Mouse (Mus musculus): ENCODE measurements around the gene Cacna1i. TPM values are rescaled to one million over a fixed set of nuclear protein-coding genes. Genes with fewer than 3 reads are reported as not detected.

Gene Cacna1i
- polyA plus RNA-seq, 1 experiment = not detected

DNA sequence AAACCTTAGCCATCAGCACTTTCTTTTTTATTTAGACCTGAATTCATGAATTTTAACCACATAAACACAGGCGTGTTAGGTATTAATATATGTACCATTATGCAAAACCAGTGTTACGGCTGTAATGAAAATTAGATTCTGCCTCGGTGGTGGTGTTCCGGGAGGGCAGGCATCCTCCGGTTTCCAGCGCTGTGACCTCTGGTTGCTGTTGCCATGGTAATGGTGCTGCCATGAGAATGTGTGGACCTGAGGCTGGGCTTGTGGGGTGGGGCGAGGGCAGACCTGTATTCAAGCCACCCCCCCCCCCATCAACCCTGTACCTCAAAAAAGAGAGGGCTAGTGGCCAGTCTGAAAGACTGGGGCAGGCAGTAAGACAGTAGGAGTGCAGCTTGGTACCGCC, 114.9 kb downstream of the Cacna1i start:
- Histone ChIP-seq H3K36me3 (ENCODE audit: control insufficient read depth) (no peaks in the 10 kb centered on the region), H3K27me3 (ENCODE audit: control insufficient read depth) (no peaks in the 10 kb centered on the region), H3K9me3 (ENCODE audit: control insufficient read depth, low read length) (peaks cover 7% of the 10 kb centered on the region), H3K4me3 (replicated peaks) (no peak overlapping the region), H3K4me1 (ENCODE audit: control insufficient read depth) (no peaks in the 10 kb centered on the region)
- TF ChIP-seq TAL1 (IDR thresholded peaks at IDR 0.05; ENCODE audit: low read length) (no peak), GATA1 (IDR thresholded peaks at IDR 0.05; ENCODE audit: low read length) (no peak)

DNA sequence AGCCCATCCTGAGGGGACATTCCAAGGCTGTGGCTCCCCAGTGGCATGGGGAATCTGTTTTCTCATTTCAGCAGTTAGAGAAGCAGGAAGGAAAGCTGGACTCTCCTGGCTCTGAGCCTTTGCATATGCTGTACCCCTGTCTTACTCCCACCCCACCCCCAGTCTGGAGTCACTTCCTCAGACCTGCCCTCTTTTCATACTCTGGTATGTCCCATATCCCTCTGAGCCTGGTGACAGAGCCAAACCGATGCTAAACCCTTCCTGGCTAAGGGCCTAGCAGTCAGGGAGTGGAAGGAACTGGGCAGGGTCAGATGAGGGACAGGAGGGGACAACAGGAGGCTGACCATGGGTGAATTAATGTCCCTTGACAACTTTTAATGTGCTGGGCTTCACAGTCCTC, 120.8 kb downstream of the Cacna1i start:
- H3K27me3 ChIP-seq (ENCODE audit: control insufficient read depth) = no peaks in the 10 kb centered on the region
- H3K36me3 ChIP-seq (ENCODE audit: control insufficient read depth) = no peaks in the 10 kb centered on the region
- no peak overlapping the region for H3K4me3 ChIP-seq (replicated peaks)
- no peaks in the 10 kb centered on the region for H3K4me1 ChIP-seq (ENCODE audit: control insufficient read depth)
- peaks cover 5% of the 10 kb centered on the region; the same call in 1 of the 2 replicates for H3K9me3 ChIP-seq (ENCODE audit: control insufficient read depth, low read length)
- TF ChIP-seq GATA1 (IDR thresholded peaks at IDR 0.05; ENCODE audit: low read length) (no peak), TAL1 (IDR thresholded peaks at IDR 0.05; ENCODE audit: low read length) (no peak)

DNA sequence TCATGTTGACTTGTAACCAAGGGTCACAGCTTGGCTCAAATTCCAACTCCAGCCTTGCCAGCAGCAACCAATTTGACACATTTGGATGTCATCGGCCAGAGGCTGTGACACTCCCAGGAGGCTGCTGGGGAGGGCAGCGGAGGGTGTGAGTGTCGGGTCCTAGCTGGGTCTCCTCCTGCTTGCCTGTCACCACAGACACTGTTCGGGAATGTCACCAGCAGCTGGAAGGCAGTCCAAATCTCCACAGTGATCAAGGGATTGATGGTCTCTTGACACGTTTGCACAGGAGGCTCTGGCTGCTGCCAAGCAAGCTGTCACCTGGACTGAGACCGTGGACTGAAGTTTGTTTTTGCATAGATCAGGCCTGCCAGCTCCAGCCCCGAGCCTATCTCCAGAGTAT, 123.6 kb downstream of the Cacna1i start:
- no peak overlapping the region for H3K4me3 ChIP-seq (replicated peaks)
- no peaks in the 10 kb centered on the region for H3K9me3 ChIP-seq (ENCODE audit: control insufficient read depth, low read length)
- no peaks in the 10 kb centered on the region for H3K27me3 ChIP-seq (ENCODE audit: control insufficient read depth)
- H3K4me1 ChIP-seq (ENCODE audit: control insufficient read depth) = no peaks in the 10 kb centered on the region
- TF ChIP-seq TAL1 (IDR thresholded peaks at IDR 0.05; ENCODE audit: low read length) (no peak), GATA1 (IDR thresholded peaks at IDR 0.05; ENCODE audit: low read length) (no peak)
- H3K36me3 ChIP-seq (ENCODE audit: control insufficient read depth) = no peaks in the 10 kb centered on the region

DNA sequence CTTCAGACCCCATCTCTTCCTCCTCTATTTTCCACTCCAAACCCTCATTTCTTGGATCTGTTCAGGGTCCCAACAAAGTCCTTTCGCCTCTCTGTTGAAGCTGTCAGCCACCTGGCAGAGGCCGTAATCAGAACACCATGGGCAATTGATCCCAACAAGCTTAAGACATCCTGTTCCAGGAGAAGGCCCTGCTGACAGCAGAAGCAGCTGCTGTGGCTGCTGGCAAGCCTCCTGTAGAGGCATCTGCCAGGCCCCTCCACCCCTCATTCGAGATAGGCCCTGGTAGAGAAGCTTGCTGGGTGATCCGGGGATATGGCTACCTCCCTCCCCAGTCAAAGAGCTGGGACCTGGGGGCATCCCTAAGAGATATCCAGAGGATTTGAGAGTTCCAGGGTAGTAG, 126.0 kb downstream of the Cacna1i start:
- Histone ChIP-seq H3K4me1 (ENCODE audit: control insufficient read depth) (no peaks in the 10 kb centered on the region), H3K9me3 (ENCODE audit: control insufficient read depth, low read length) (no peaks in the 10 kb centered on the region), H3K27me3 (ENCODE audit: control insufficient read depth) (no peaks in the 10 kb centered on the region), H3K4me3 (replicated peaks) (no peak overlapping the region), H3K36me3 (ENCODE audit: control insufficient read depth) (no peaks in the 10 kb centered on the region)
- TF ChIP-seq GATA1 (IDR thresholded peaks at IDR 0.05; ENCODE audit: low read length) = no peak
- TF ChIP-seq TAL1 (IDR thresholded peaks at IDR 0.05; ENCODE audit: low read length) = no peak

DNA sequence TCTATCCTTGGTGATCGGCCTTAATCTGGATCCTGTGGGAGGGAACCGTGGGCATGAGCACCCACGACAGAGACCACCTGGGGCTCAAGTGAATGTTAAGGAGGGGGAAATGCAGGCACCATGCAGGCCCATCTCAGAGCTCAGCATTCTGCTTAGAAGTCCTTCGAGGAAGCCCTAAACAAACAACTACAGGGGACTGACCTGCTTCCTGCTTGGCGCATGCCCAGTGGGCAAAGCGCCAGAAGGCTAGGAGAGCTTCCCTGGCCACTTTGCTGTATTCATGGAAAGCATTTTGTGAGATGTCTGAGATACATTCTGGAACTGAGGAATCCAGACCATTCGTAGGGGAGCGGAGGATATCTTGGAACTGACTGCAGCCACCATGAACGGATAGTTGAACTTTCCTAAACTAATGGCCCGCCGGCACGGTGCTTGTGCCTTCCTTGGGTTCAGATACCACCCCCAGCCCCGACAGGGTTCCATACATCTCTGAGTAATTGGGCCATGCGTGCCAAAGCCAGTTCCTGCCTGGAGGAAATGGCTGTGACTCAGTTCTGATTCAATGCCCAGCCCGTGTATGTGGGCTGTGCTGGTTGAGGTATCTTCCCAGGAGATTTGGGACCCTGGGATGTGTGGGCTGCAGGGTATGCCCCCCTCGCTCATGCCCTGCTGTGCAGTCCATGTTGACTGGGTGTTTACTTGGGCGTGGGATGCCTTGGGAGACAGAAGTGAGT, 127.1 kb downstream of the Cacna1i start:
- Histone ChIP-seq H3K9me3 (ENCODE audit: control insufficient read depth, low read length) (no peaks in the 10 kb centered on the region), H3K36me3 (ENCODE audit: control insufficient read depth) (no peaks in the 10 kb centered on the region), H3K4me3 (replicated peaks) (no peak overlapping the region), H3K4me1 (ENCODE audit: control insufficient read depth) (no peaks in the 10 kb centered on the region), H3K27me3 (ENCODE audit: control insufficient read depth) (no peaks in the 10 kb centered on the region)
- TF ChIP-seq TAL1 (IDR thresholded peaks at IDR 0.05; ENCODE audit: low read length) = no peak
- no peak for TF ChIP-seq GATA1 (IDR thresholded peaks at IDR 0.05; ENCODE audit: low read length)

DNA sequence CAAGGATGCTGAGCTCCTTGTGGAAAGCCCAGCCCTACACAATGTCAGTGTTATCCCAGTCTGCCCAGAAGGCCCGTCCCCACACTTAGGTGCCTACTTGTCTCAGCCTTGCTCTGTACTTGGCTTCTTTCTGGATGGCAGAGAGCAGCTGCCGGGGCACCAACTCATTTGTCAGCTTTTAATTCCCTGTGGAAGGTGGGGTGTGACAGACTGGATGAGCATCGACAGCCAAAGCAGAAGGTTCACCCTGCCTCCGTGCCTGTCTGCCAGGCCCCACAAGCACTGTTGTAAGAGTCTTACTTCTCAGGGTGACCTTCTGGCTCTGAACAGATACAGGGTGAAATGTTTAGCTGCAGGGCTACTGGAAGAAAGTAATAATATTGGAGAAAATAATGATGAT, 128.1 kb downstream of the Cacna1i start:
- TF ChIP-seq TAL1 (IDR thresholded peaks at IDR 0.05; ENCODE audit: low read length) = no peak
- TF ChIP-seq GATA1 (IDR thresholded peaks at IDR 0.05; ENCODE audit: low read length) = no peak
- H3K4me1 ChIP-seq (ENCODE audit: control insufficient read depth) = no peaks in the 10 kb centered on the region
- no peaks in the 10 kb centered on the region for H3K36me3 ChIP-seq (ENCODE audit: control insufficient read depth)
- no peaks in the 10 kb centered on the region for H3K9me3 ChIP-seq (ENCODE audit: control insufficient read depth, low read length)
- H3K4me3 ChIP-seq (replicated peaks) = no peak overlapping the region
- H3K27me3 ChIP-seq (ENCODE audit: control insufficient read depth) = no peaks in the 10 kb centered on the region

DNA sequence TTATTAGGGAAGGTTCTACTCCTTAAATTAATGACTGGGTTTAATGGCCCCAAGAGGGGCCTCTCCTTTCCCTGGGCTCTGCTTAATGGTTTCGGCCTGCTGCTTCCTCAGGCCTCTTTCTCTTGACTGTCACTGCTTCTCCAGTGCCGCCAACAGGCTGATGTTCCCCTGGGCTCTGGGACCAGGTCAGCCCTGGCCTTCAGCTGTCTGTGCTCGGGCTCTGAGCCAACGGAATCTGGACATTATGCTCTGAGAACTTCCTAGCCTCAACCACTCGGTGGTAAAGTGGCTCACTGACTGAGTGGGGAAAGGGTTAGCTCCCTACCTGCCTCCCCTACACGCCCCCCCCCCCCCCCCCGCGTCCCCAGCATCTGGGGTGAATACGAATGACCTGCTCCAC, 130.0 kb downstream of the Cacna1i start:
- Histone ChIP-seq H3K27me3 (ENCODE audit: control insufficient read depth) (no peaks in the 10 kb centered on the region), H3K4me1 (ENCODE audit: control insufficient read depth) (no peaks in the 10 kb centered on the region), H3K9me3 (ENCODE audit: control insufficient read depth, low read length) (no peaks in the 10 kb centered on the region), H3K36me3 (ENCODE audit: control insufficient read depth) (no peaks in the 10 kb centered on the region), H3K4me3 (replicated peaks) (no peak overlapping the region)
- TF ChIP-seq GATA1 (IDR thresholded peaks at IDR 0.05; ENCODE audit: low read length) (no peak), TAL1 (IDR thresholded peaks at IDR 0.05; ENCODE audit: low read length) (no peak)

DNA sequence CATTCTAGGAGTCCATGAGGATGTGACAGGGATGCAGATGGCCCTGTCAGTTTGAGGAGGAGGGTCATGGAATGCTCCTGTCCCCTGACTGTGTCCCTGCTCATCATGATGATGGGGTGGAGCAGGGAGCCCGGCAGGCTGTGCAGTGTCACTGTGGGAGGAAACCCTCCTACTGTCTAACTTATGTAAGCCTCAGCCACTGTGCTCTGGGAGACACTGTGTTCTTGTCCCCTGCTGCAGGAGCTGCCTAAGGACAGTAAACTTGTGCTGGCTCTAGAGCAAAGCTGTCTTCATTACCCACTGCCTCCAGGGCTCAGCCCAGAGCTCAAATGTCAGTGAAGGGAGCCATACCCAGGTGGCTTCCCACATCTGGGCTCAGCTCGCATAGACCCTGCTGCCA, 131.1 kb downstream of the Cacna1i start:
- Histone ChIP-seq H3K27me3 (ENCODE audit: control insufficient read depth) (no peaks in the 10 kb centered on the region), H3K4me1 (ENCODE audit: control insufficient read depth) (no peaks in the 10 kb centered on the region), H3K9me3 (ENCODE audit: control insufficient read depth, low read length) (no peaks in the 10 kb centered on the region), H3K36me3 (ENCODE audit: control insufficient read depth) (no peaks in the 10 kb centered on the region), H3K4me3 (replicated peaks) (no peak overlapping the region)
- TF ChIP-seq GATA1 (IDR thresholded peaks at IDR 0.05; ENCODE audit: low read length) (no peak), TAL1 (IDR thresholded peaks at IDR 0.05; ENCODE audit: low read length) (no peak)

DNA sequence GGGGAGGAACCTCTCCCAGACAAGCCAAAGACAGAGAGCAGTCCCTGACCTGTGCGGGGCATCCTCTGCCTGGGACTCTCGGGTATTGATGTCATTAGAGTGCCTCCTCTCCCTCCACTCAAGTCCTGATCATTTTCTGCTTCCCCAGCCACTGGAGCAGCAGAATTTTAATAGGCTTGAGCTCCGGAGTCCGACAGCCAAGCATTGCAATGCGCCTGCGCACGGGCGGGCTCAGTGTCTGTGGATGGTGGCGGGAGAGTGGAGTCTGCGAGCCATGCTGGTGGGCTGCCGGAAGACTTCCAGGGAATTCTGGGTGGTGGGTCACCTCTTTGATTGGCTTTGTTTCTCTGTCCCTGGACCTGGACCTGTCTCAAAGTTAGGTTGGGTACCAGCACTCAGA, 143.3 kb downstream of the Cacna1i start:
- Histone ChIP-seq H3K4me3 (replicated peaks) (no peak overlapping the region), H3K36me3 (ENCODE audit: control insufficient read depth) (no peaks in the 10 kb centered on the region), H3K9me3 (ENCODE audit: control insufficient read depth, low read length) (no peaks in the 10 kb centered on the region), H3K4me1 (ENCODE audit: control insufficient read depth) (no peaks in the 10 kb centered on the region), H3K27me3 (ENCODE audit: control insufficient read depth) (no peaks in the 10 kb centered on the region)
- TF ChIP-seq TAL1 (IDR thresholded peaks at IDR 0.05; ENCODE audit: low read length) (no peak), GATA1 (IDR thresholded peaks at IDR 0.05; ENCODE audit: low read length) (no peak)

DNA sequence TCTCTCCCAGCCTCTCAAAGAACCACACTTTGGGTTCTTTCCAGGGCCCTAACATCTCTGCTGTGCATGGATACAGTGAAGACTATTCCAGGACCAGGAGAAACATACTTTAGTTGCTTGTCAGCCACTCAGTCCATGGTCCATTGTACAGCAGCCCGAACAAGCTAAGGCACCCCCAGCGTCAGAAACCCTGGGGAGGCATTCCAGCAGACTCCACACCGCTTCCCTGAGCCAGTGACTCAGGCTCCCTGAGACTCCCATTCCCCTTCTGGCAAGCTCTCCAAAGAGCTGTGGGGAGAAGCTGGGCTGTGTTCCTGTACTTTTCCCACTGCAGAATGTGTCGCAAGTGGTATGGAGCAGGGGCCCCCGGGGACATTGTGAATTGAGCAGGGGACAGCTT, 149.9 kb downstream of the Cacna1i start:
- TF ChIP-seq GATA1 (IDR thresholded peaks at IDR 0.05; ENCODE audit: low read length) (no peak), TAL1 (IDR thresholded peaks at IDR 0.05; ENCODE audit: low read length) (no peak)
- Histone ChIP-seq H3K4me3 (replicated peaks) (no peak overlapping the region), H3K4me1 (ENCODE audit: control insufficient read depth) (no peaks in the 10 kb centered on the region), H3K27me3 (ENCODE audit: control insufficient read depth) (no peaks in the 10 kb centered on the region), H3K9me3 (ENCODE audit: control insufficient read depth, low read length) (no peaks in the 10 kb centered on the region), H3K36me3 (ENCODE audit: control insufficient read depth) (no peaks in the 10 kb centered on the region)
